Mouse (Mus musculus) limb, embryonic 14.5 days (tissue): ENCODE data around the gene Prss37. TPM values are rescaled to one million over a fixed set of nuclear protein-coding genes. Genes with fewer than 3 reads are reported as not detected.

ENCODE experiments used
- ATAC-seq: fragments of 200-750 bp; cut with Nextera tagmentation; 2 replicates; pipeline ENCODE4 v1.8.0; 2017; ENCODE audit warnings: low read depth, moderate number of reproducible peaks, moderate TSS enrichment; ENCODE audit not compliant: low FRiP score
- DNase-seq: peaks from one replicate; pipeline ENCODE4 v3.0.0-alpha.2; 2015; ENCODE audit warnings: low spot score
- H3K27ac ChIP-seq: fragments of 300-500 bp; sonication (generic); replicated peaks from 2 replicates; pipeline ENCODE4 v1.5.1; 2014; ENCODE audit warnings: low read depth, mild to moderate bottlenecking, low read length, moderate library complexity, mixed read lengths
- H3K27me3 ChIP-seq: fragments of 300-500 bp; sonication (generic); 2 replicates; pipeline ENCODE4 v1.6.1; 2014; ENCODE audit warnings: low read length, mixed read lengths; ENCODE audit not compliant: control insufficient read depth, insufficient read depth
- H3K36me3 ChIP-seq: fragments of 300-500 bp; sonication (generic); 2 replicates; pipeline ENCODE4 v1.6.1; 2014; ENCODE audit warnings: mild to moderate bottlenecking, low read length, moderate library complexity, mixed read lengths; ENCODE audit not compliant: control insufficient read depth, insufficient read depth
- H3K4me1 ChIP-seq: fragments of 300-500 bp; sonication (generic); 2 replicates; pipeline ENCODE4 v1.6.1; 2014; ENCODE audit warnings: antibody characterized with exemption, low read length, mixed read lengths; ENCODE audit not compliant: control insufficient read depth, insufficient read depth
- H3K4me2 ChIP-seq: fragments of 300-500 bp; sonication (generic); replicated peaks from 2 replicates; pipeline ENCODE4 v1.6.1; 2014; ENCODE audit warnings: low read depth, mild to moderate bottlenecking, low read length, moderate library complexity; ENCODE audit not compliant: severe bottlenecking
- H3K4me3 ChIP-seq: fragments of 300-500 bp; sonication (generic); replicated peaks from 2 replicates; pipeline ENCODE4 v1.5.1; 2014; ENCODE audit warnings: low read length
- H3K9ac ChIP-seq: fragments of 300-500 bp; sonication (generic); 2 replicates; pipeline ENCODE4 v1.6.1; 2014; ENCODE audit warnings: mild to moderate bottlenecking, low read depth, low read length, moderate library complexity; ENCODE audit not compliant: severe bottlenecking
- H3K9me3 ChIP-seq: fragments of 300-500 bp; sonication (generic); 2 replicates; pipeline ENCODE4 v1.6.1; 2016; ENCODE audit warnings: low read length; ENCODE audit not compliant: control insufficient read depth
- POLR2A ChIP-seq: fragments of 200-500 bp; IDR thresholded peaks from 2 replicates; pipeline ENCODE4 v1.8.0; 2012; ENCODE audit warnings: inconsistent platforms, mild to moderate bottlenecking, moderate library complexity, borderline replicate concordance; ENCODE audit not compliant: insufficient read depth, insufficient read length; ENCODE audit errors: extremely low read depth
- WGBS: fragments of 180-500 bp; shearing (Covaris S2); extraction: QIAGEN DNeasy Blood & Tissue Kit; methylation state at CpG from one replicate; pipeline ENCODE4 v1.1.7; 2014; 5-methylcytosine and 5-hydroxymethylcytosine counted together
- polyA plus RNA-seq, 2 experiments: library from polyadenylated mRNA; depleted of rRNA in 1 of 2; stranded (reverse) in 1 of 2; unstranded in 1 of 2; fragments of >200 nt; fragmentation: Nextera tagmentation in 1 of 2; extraction: Ambion mirVana in 1 of 2; gene quantifications; 2 replicates each; pipeline versions ENCODE4 v1.2.1 to v1.2.3; 2012 to 2014

The Prss37 gene
- polyA plus RNA-seq (2012; rRNA removed) = not detected in 2 replicates
- not detected in 2 replicates for polyA plus RNA-seq (2014; fragmentation: Nextera tagmentation; extraction: Ambion mirVana)

DNA sequence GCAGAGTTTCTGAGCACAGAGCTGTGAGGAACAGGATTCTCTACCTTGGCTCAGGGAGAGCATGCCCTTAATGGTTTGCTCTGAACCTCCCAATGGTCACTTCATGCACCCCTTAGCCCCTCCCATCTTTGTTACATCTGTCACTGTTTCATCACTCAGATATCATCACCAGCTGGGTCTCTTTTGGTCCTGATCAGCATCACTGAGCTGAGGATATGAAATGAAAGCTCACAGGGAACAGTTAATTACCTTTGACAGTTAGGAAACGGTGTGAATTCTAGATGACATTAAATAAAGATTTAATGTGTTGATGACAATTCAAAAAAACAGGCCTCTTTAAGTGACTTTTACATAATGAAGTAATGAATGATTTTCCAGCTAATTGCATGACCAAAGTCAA is at the start of gene Prss37:
Gene Prss37, minus strand, starts transcription at position 101 of the 400 bp plus-strand sequence.
- WGBS = 74% methylated on average over 1 of the region's 1 CpGs

GRCm38 (mm10) chr6:40554950-40555349 is 35.6 kb upstream of the Prss37 start, which contains the start of gene Olfr461:
Gene Olfr461, minus strand, starts transcription at chr6:40555050.
- Histone ChIP-seq H3K4me1 (no peaks in the 10 kb centered on the region), H3K4me3 (no peak within 1 kb of the TSS), H3K9me3 (no peaks in the 10 kb centered on the region), H3K36me3 (no peaks in the 10 kb centered on the region), H3K4me2 (no peak within 1 kb of the TSS), H3K27me3 (no peaks in the 10 kb centered on the region), H3K9ac (no peak within 1 kb of the TSS), H3K27ac (no peak within 1 kb of the TSS)
- ATAC-seq (no peak), DNase-seq (no peak)
- no peak for TF ChIP-seq POLR2A
- WGBS = 82% methylated on average over 2 of the region's 2 CpGs

More for the DNA sequence above, at the start of gene Prss37:
- DNase-seq (no peak), ATAC-seq (no peak)
- Histone ChIP-seq H3K36me3 (no peaks in the 10 kb centered on the region), H3K27ac (no peak within 1 kb of the TSS), H3K4me1 (no peaks in the 10 kb centered on the region), H3K4me3 (no peak within 1 kb of the TSS), H3K27me3 (no peaks in the 10 kb centered on the region), H3K9ac (no peak within 1 kb of the TSS), H3K9me3 (no peaks in the 10 kb centered on the region), H3K4me2 (no peak within 1 kb of the TSS)
- no peak for TF ChIP-seq POLR2A

GRCm38 (mm10) chr6:40544690-40545089 is 25.4 kb upstream of the Prss37 start:
- no peaks in the 10 kb centered on the region for H3K4me1 ChIP-seq
- WGBS = 84% methylated on average over 10 of the region's 10 CpGs
- no peak overlapping the region for H3K9ac ChIP-seq
- H3K9me3 ChIP-seq = no peaks in the 10 kb centered on the region
- no peak overlapping the region for H3K27ac ChIP-seq
- H3K27me3 ChIP-seq = no peaks in the 10 kb centered on the region
- no peak overlapping the region for H3K4me2 ChIP-seq
- no peak for ATAC-seq
- no peak for TF ChIP-seq POLR2A
- H3K4me3 ChIP-seq = no peak overlapping the region
- DNase-seq = no peak
- H3K36me3 ChIP-seq = no peaks in the 10 kb centered on the region

DNA sequence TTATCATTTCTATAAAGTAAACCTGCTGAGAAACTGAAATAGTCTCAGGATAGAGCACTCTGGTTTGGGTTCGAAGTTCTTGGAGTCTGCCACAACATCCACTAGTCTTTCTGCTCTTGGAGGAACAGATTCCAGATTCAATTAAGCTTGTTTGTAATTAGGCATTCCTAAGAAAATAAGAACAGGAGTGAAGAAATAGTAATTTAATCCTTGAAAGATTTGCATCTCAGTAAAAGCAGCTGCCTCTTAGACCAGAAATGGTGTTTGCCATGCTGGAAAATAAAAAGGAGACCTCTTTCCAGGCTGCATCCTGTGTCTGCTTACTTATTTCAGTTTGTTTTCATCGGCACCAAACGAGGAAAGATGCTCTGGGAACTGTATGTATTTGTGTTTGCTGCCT is 26.1 kb downstream of the Prss37 start, which contains the start of gene Tas2r108:
Gene Tas2r108, plus strand, starts transcription at position 301 of the 400 bp plus-strand sequence.
- no peak for TF ChIP-seq POLR2A
- H3K4me3 ChIP-seq = no peak within 1 kb of the TSS
- no peak within 1 kb of the TSS for H3K9ac ChIP-seq
- no peaks in the 10 kb centered on the region for H3K36me3 ChIP-seq
- DNase-seq (no peak), ATAC-seq (no peak)
- H3K27ac ChIP-seq = no peak within 1 kb of the TSS
- H3K9me3 ChIP-seq = no peaks in the 10 kb centered on the region
- no peaks in the 10 kb centered on the region for H3K27me3 ChIP-seq
- H3K4me1 ChIP-seq = no peaks in the 10 kb centered on the region
- WGBS = 93% methylated on average over 3 of the region's 3 CpGs
- no peak within 1 kb of the TSS for H3K4me2 ChIP-seq

DNA sequence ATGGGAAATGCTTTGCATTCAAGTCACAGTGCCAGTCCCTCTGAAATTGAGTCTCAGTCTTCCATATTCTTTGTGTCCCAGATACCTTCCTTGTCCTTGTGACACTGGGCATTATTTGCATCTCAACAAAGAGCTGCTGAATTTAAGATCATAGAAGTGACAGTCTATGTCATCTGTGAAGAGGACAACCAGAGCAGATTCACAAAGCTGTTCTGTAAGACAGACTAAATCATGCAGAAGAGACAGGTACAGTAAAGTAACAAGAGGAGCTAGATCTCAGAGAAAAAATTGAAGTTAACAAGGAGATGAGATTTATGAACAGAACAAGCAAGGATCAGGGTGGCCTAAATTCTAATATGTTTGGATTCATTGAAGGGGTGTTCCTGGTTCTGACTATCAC is 28.4 kb downstream of the Prss37 start, which contains the start of gene Tas2r137:
Gene Tas2r137, plus strand, starts transcription at position 301 of the 400 bp plus-strand sequence.
- H3K4me1 ChIP-seq = no peaks in the 10 kb centered on the region
- no peaks in the 10 kb centered on the region for H3K27me3 ChIP-seq
- no peaks in the 10 kb centered on the region; the same call in 1 of the 2 replicates for H3K36me3 ChIP-seq
- TF ChIP-seq POLR2A = no peak
- no peak within 1 kb of the TSS for H3K4me2 ChIP-seq
- no peak within 1 kb of the TSS for H3K9ac ChIP-seq
- ATAC-seq = no peak
- DNase-seq = no peak
- H3K4me3 ChIP-seq = no peak within 1 kb of the TSS
- no peak within 1 kb of the TSS for H3K27ac ChIP-seq
- no peaks in the 10 kb centered on the region for H3K9me3 ChIP-seq
